Mouse (Mus musculus) hindbrain, embryonic 13.5 days (tissue): ENCODE data around the gene Gnrhr. TPM values are rescaled to one million over a fixed set of nuclear protein-coding genes. Genes with fewer than 3 reads are reported as not detected.

Experiments used
- polyA plus RNA-seq: library from polyadenylated mRNA; unstranded; fragments of >200 nt; fragmentation: Nextera tagmentation; extraction: Ambion mirVana; gene quantifications from 2 replicates; pipeline ENCODE4 v1.2.1, GENCODE M21; 2015

Gnrhr gene
- polyA plus RNA-seq, 1 experiment from 2014 or later: not detected

Other genes with a start within 250 kb of the Gnrhr start
- gene Cenpc1, start 132.3 kb downstream of the Gnrhr start, polyA plus RNA-seq: 38.0 and 40.4 TPM in 2 replicates
- 0.32 and 0.38 TPM in 2 replicates for gene Stap1, start 126.2 kb downstream of the Gnrhr start, polyA plus RNA-seq
- gene Uba6, start 25.1 kb downstream of the Gnrhr start, polyA plus RNA-seq: 13.6 and 14.1 TPM in 2 replicates
- gene Tmprss11c, start 91.4 kb upstream of the Gnrhr start, polyA plus RNA-seq: not detected in 2 replicates
- not detected in 2 replicates for gene Tmprss11d, start 175.5 kb upstream of the Gnrhr start, polyA plus RNA-seq